Mouse (Mus musculus) brown adipose tissue, adult 24 weeks (tissue): ENCODE results near the gene Cfap45. TPM values are rescaled to one million over a fixed set of nuclear protein-coding genes. Genes with fewer than 3 reads are reported as not detected.

ENCODE experiments used
- H3K27ac ChIP-seq: fragments of 200-500 bp; replicated peaks from 2 replicates; pipeline ENCODE4 v1.5.1; 2012; ENCODE audit warnings: low read depth, mild to moderate bottlenecking, low read length
- H3K4me1 ChIP-seq: fragments of 200-500 bp; 2 replicates; pipeline ENCODE4 v1.6.1; 2012; ENCODE audit warnings: low read length, mixed read lengths; ENCODE audit not compliant: control insufficient read depth, insufficient read depth, insufficient read length
- H3K4me3 ChIP-seq: fragments of 200-500 bp; 2 replicates; pipeline ENCODE4 v1.5.1; 2012; ENCODE audit warnings: low read depth, mild to moderate bottlenecking, low read length, moderate library complexity; ENCODE audit not compliant: insufficient read depth
- polyA plus RNA-seq: library from polyadenylated mRNA; stranded (reverse); fragments of >200 nt; gene quantifications from 2 replicates; pipeline ENCODE4 v1.2.4, GENCODE M21; 2012; ENCODE audit not compliant: missing spikeins, insufficient read depth, insufficient read length

Gene Cfap45
- polyA plus RNA-seq, 1 experiment = not detected

GRCm38 (mm10) chr1:172503111-172503997, 17.2 kb upstream of the Cfap45 start:
- Histone ChIP-seq H3K4me3 (peak overlapping the region; percentile 81), H3K4me1 (peaks cover 23% of the 10 kb centered on the region), H3K27ac (peak overlapping the region; percentile 98)

GRCm38 (mm10) chr1:172504756-172505155, 15.8 kb upstream of the Cfap45 start:
- Histone ChIP-seq H3K4me1 (peaks cover 25% of the 10 kb centered on the region), H3K4me3 (no peak overlapping the region), H3K27ac (no peak overlapping the region)

- no peak overlapping the region for H3K27ac ChIP-seq
- H3K4me1 ChIP-seq = peaks cover 22% of the 10 kb centered on the region
- no peak overlapping the region for H3K4me3 ChIP-seq
Observed at GRCm38 (mm10) chr1:172507001-172507400, 13.6 kb upstream of the Cfap45 start.

- Histone ChIP-seq H3K27ac (no peak overlapping the region), H3K4me1 (peaks cover 21% of the 10 kb centered on the region), H3K4me3 (no peak overlapping the region)
Observed at GRCm38 (mm10) chr1:172507701-172508100, 12.9 kb upstream of the Cfap45 start.

- no peak overlapping the region for H3K4me3 ChIP-seq
- H3K27ac ChIP-seq = no peak overlapping the region
- peaks cover 21% of the 10 kb centered on the region for H3K4me1 ChIP-seq
Observed at GRCm38 (mm10) chr1:172508172-172508571, 12.4 kb upstream of the Cfap45 start.

- no peak overlapping the region for H3K4me3 ChIP-seq
- peaks cover 26% of the 10 kb centered on the region for H3K4me1 ChIP-seq
- H3K27ac ChIP-seq = no peak overlapping the region
Observed at GRCm38 (mm10) chr1:172509235-172509634, 11.4 kb upstream of the Cfap45 start.

GRCm38 (mm10) chr1:172509983-172510382, 10.6 kb upstream of the Cfap45 start:
- H3K4me1 ChIP-seq = peaks cover 27% of the 10 kb centered on the region; the same call in 1 of the 2 replicates
- H3K27ac ChIP-seq = no peak overlapping the region
- no peak overlapping the region for H3K4me3 ChIP-seq

GRCm38 (mm10) chr1:172510421-172510972, 10.1 kb upstream of the Cfap45 start:
- Histone ChIP-seq H3K4me1 (peaks cover 31% of the 10 kb centered on the region; the same call in 1 of the 2 replicates), H3K4me3 (no peak overlapping the region), H3K27ac (no peak overlapping the region)

GRCm38 (mm10) chr1:172512962-172513361, 7.6 kb upstream of the Cfap45 start:
- peaks cover 33% of the 10 kb centered on the region; the same call in 1 of the 2 replicates for H3K4me1 ChIP-seq

GRCm38 (mm10) chr1:172513525-172514212, 6.9 kb upstream of the Cfap45 start:
- 0 out of 2 replicates have a peak overlapping the region, but pooled peaks have one; percentile 17 for H3K4me3 ChIP-seq
- H3K4me1 ChIP-seq = peaks cover 28% of the 10 kb centered on the region; the same call in 1 of the 2 replicates
- peak overlapping the region; percentile 77 for H3K27ac ChIP-seq

More at GRCm38 (mm10) chr1:172512962-172513361, 7.6 kb upstream of the Cfap45 start:
- Histone ChIP-seq H3K27ac (peak overlapping the region; percentile 77), H3K4me3 (peak overlapping the region; percentile 17)

- Histone ChIP-seq H3K4me3 (no peak overlapping the region), H3K27ac (peak overlapping the region; percentile 77)
Observed at GRCm38 (mm10) chr1:172514213-172514529, 6.4 kb upstream of the Cfap45 start.

GRCm38 (mm10) chr1:172514551-172515268, 5.9 kb upstream of the Cfap45 start:
- Histone ChIP-seq H3K4me3 (no peak overlapping the region), H3K27ac (peak overlapping the region; percentile 77), H3K4me1 (peaks cover 30% of the 10 kb centered on the region; the same call in 1 of the 2 replicates)

More at GRCm38 (mm10) chr1:172514213-172514529, 6.4 kb upstream of the Cfap45 start:
- H3K4me1 ChIP-seq = peaks cover 28% of the 10 kb centered on the region; the same call in 1 of the 2 replicates

- peak overlapping the region; percentile 58 for H3K27ac ChIP-seq
- peaks cover 36% of the 10 kb centered on the region; the same call in 1 of the 2 replicates for H3K4me1 ChIP-seq
- no peak overlapping the region for H3K4me3 ChIP-seq
Observed at GRCm38 (mm10) chr1:172515396-172515795, 5.2 kb upstream of the Cfap45 start.

GRCm38 (mm10) chr1:172518013-172518412, 2.6 kb upstream of the Cfap45 start:
- Histone ChIP-seq H3K4me3 (no peak overlapping the region), H3K27ac (no peak overlapping the region), H3K4me1 (peaks cover 35% of the 10 kb centered on the region; the same call in 1 of the 2 replicates)
